Mouse (Mus musculus) frontal cortex, postnatal 36 days (tissue): Measurements from ENCODE around the gene Gcnt3.

Experiments
- DNase-seq, 2 experiments: peaks; one replicate each; pipeline ENCODE4 v3.0.0; 2022; ENCODE audit warnings: low spot score in 2 of 2

Gene Gcnt3

GRCm38 (mm10) chr9:70037988-70038387, at the start of gene Gcnt3:
Gene Gcnt3 (minus strand): TSS chr9:70038088.
- DNase-seq = no peak

GRCm38 (mm10) chr9:70087379-70087778, 49.5 kb upstream of the Gcnt3 start:
- DNase-seq = no peak

GRCm38 (mm10) chr9:70086091-70086490, 48.2 kb upstream of the Gcnt3 start:
- no peak for DNase-seq

- DNase-seq = peak; percentile 77 to 81
Observed at GRCm38 (mm10) chr9:70084107-70084506, 46.2 kb upstream of the Gcnt3 start.

GRCm38 (mm10) chr9:70082357-70083204, 44.7 kb upstream of the Gcnt3 start:
- DNase-seq = no peak

- DNase-seq = no peak
Observed at GRCm38 (mm10) chr9:70081767-70082166, 43.9 kb upstream of the Gcnt3 start.

- no peak for DNase-seq
Observed at GRCm38 (mm10) chr9:70080976-70081375, 43.1 kb upstream of the Gcnt3 start.

- no peak for DNase-seq
Observed at GRCm38 (mm10) chr9:70080027-70080800, 42.3 kb upstream of the Gcnt3 start.

- no peak for DNase-seq
Observed at GRCm38 (mm10) chr9:70078034-70078433, 40.1 kb upstream of the Gcnt3 start.

GRCm38 (mm10) chr9:70077170-70077569, 39.3 kb upstream of the Gcnt3 start:
- DNase-seq = no peak

- DNase-seq = no peak
Observed at GRCm38 (mm10) chr9:70072387-70072786, 34.5 kb upstream of the Gcnt3 start.

- no peak for DNase-seq
Observed at GRCm38 (mm10) chr9:70069961-70070435, 32.1 kb upstream of the Gcnt3 start.

- DNase-seq = no peak
Observed at GRCm38 (mm10) chr9:70067497-70067896, 29.6 kb upstream of the Gcnt3 start.

GRCm38 (mm10) chr9:70062012-70062411, 24.1 kb upstream of the Gcnt3 start:
- no peak for DNase-seq

- DNase-seq = no peak
Observed at GRCm38 (mm10) chr9:70053411-70053810, 15.5 kb upstream of the Gcnt3 start.

- DNase-seq = no peak
Observed at GRCm38 (mm10) chr9:70052730-70053129, 14.8 kb upstream of the Gcnt3 start.

GRCm38 (mm10) chr9:70049839-70050238, 12.0 kb upstream of the Gcnt3 start:
- no peak for DNase-seq

GRCm38 (mm10) chr9:70049416-70049783, 11.5 kb upstream of the Gcnt3 start:
- DNase-seq = no peak

- DNase-seq = no peak
Observed at GRCm38 (mm10) chr9:70048751-70049415, 11.0 kb upstream of the Gcnt3 start.

GRCm38 (mm10) chr9:70048280-70048679, 10.4 kb upstream of the Gcnt3 start:
- no peak for DNase-seq

GRCm38 (mm10) chr9:70047839-70048238, 10.0 kb upstream of the Gcnt3 start:
- DNase-seq = no peak

GRCm38 (mm10) chr9:70046255-70046654, 8.4 kb upstream of the Gcnt3 start:
- no peak for DNase-seq
